Mouse (Mus musculus) A20 (cell line): Measurements from ENCODE around the gene Trp73.

Source experiments
- DNase-seq: peaks from one replicate; pipeline ENCODE4 v3.0.0-alpha.2; 2011; ENCODE audit warnings: low read depth, low spot score

Gene Trp73

DNA sequence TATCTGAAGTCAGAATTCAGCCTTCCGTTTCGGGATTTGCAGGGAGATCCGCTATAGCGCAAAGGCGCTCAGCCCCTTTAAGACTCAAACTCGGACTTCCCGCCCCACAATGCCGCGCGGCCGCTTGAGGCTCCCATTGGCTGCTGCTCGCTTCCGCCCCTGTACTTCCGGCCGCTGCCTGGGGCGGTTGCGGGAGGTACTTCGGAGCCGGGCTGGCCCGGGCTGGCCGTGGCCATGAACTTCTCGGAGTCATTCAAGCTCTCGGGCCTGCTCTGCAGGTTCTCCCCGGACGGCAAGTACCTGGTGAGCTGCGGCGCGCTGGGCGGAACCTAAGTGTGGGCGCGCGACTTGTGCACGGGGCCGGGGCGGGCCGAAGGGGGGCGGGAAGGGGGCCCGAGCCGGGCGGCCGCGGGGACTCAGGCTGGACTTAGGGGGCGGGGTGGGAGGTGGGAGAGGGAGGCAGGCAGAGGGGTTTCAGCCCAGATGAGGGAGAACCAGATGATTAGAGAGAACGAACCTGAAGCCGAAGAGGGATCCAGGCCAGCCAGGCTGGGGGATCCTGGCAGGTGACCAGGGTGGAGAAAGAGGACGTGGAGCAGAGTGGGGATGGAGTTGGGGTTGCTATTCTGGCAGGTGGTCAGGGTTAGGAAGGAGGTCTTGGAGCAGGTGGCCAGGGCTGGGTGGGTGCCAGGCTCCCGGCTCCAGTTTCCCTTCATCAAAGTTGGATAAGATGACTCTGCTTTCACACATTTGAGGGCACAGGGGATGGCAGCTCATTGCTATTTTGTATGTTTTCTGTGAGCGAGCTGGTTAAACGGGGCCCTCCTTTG lies 2.4 kb upstream of the Trp73 start, which contains the start of gene Wrap73:
Wrap73 (plus strand) TSS at position 162 of the 830 bp plus-strand sequence.
- peak; percentile 93 for DNase-seq

DNA sequence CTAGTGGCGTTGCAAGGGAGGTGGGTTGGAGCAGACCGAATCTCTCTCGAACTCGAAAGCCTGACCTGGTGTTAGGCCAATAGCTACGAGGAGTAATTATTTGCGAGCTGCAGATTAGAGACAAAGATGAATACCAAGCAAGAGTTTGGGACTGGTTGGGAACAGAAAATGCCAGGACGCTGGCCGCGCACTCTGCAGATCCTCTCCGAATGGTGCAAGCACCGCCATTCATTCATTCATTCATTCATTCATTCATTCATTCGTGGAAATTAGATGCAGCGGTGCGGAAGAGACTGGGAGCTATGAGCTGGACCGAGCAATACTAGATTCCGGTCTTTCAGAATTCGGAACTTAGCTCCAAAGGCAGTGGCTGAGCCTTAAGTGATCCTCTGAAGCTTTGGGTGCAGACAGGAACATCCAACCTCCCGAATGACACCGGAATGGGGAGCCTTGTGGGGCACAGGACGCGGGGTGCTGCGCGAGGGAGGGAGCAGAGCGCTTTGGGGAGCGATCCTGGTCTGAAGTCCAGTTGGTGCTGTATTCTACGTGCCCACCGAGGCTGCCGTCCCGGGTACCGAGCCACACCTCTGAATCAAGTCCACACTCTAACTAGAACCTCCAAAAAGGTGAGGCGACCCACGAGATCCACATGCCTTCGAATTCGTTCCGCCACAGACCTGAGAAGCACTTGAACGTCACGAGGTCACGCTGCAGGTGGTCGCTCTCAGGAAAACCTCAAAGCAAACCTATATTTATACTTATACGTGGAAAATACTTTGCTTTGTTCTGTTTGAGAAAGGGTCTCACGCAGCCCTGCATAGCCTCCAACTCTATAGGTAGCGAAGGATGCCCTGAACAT lies 1.2 kb upstream of the Trp73 start:
- no peak for DNase-seq

DNA sequence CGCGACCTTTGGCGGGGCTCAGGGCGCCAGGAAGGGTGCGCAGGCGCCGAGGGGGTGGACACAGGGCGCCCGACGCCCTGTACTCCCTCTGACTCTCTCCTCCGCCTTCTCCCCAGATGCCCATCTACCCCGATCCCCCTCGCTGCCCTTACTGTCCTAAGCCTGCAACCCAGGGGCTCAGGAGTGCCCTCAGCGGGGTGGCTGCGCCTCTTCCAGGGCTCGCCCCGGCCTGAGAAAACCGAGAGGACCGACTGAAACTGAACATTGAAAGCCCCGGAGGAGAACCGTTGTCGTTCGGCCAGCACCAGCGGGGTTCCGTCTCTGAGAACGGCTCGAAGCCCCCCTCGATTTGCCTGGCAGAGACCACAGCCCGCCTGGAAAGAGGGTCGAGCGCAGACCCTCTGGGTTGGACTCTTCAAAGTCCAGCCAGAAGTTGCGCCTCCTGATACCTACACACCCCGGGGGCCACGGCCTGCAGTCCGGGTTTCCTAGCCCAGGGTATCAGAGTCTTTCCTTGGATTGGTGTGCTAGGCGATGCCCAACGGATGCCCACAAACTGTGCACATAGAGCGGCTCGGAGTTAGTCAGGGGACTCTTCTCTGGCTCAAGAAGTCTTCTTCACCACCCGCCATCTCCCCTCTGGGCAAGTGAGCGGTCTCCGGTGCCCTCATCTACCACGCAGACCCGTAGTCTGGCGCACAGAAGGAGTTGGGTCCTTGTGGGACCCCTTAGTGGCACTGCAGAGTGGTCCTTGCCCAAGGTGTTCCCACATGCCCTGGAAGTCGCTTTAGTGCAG lies 403 bp upstream of the Trp73 start:
- no peak for DNase-seq

DNA sequence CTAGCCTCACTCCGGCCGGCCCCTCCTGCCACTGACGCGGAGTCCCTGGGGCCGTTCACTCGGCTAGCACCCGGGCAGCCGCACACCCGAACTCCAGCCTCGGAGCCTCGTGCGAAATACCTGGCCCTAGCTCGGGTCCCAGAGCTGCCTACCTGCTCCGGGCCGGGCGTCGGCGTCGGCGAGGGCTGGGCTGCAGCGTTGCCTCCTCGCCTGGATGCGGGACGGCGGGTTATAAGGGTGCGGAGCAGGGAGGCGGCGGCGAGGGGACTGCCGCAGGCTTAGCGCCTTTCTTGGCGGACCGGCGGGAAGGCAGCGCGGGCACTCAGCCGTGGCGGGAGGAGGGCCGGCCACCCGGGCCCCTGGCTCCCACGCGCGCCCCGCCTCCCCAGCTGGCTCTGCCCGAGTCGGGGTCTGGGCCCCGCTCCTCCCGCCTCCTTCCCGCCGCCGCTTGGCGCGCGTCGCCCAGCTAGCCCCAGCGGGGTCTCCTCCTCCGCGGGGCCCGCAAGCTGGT lies 282 bp downstream of the Trp73 start:
- no peak for DNase-seq

DNA sequence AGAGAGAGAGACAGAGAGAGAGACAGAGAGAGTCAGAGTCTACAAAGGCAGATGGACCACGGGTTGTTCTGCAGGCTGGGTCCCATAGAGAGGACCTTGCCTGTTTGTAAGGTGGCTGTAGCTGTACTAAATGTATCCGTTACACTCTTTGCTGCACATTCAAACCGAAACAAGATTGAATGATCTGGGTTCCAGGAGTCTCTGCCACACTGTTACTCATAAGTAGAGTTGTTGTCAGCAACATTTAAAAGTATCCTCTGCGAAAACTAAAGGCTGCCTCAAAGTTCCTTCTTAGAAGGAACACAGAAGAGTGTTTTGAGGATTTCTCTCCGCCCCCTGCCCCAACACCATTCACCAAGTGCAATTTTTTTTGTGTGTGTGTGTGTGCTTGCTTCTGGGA lies 2.9 kb downstream of the Trp73 start:
- peak; percentile 52 for DNase-seq

DNA sequence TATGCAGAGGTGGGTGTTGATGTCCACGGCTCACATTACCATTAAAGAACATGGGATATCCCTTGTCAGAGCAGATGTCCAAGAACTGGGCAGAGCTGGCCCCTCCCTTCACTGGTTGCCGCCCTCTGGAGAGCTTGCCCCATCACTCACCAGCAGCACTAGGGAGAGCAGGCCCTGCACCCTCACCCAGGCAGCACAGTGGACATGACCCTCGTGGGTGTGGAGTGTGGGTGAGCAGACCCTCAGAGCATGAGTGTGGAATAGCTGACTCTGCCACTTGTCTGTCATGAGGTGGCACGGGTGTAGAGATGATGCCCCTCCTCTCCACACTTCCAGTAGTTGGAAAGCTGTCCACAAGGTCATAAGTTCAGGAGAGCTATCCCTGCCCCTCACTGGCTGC lies 5.2 kb downstream of the Trp73 start:
- DNase-seq: no peak

DNA sequence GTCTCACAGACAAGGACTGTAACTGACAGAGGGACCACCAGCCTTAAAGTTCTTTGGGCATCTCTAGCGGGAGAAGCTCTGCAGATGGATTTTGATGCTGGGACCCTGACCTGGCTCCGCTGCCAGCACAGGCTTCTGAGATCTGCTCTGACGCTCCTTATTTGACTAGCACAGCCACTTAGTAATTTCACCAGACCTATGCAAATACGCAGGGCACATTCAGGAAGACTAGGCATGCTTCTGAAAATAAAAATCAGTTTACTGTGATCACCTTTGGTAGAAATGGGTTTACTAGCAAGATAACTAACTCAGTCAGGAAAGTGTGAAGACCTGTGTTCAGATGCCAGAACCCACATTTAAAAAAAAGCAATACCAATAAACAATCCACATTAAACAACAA lies 8.1 kb downstream of the Trp73 start:
- DNase-seq: peak; percentile 66

DNA sequence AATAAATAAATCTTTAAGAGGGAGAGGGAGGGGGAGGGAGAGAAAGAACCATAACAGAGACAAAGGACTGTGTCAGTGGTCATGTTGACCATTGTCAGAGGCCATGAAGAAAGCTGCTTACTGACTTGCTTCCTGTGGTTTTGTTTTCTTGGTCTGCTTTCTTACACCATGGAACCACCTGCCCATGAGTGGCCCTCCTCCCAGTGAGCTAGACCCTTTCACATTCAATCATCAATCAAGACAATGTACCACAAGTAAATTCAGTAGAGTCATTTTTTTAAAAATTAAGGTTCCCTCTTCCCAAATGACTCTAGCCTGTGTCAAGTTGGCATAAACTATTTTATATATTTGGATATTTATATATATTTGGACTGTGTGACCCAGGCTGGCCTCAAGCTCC lies 10.1 kb downstream of the Trp73 start:
- no peak for DNase-seq

DNA sequence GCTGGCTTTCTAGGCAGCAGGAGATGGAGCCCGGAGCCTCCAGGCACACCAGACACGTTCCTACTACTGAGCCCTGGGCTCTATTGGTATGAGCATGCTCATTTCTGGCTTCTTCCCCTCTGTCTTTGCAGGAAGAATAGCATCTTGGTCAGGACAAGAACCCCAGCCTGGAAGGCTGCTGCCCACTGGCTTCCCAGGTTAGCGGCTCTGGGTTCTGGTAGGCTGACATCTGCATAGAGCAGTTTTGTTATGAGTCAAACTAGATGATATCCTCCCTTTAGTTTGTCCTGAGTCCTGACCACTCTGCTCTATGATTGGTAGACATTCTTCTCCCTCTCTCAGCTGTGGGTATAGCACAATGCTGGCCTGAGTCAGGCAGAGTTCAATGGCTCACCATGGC lies 12.7 kb downstream of the Trp73 start:
- DNase-seq: no peak

DNA sequence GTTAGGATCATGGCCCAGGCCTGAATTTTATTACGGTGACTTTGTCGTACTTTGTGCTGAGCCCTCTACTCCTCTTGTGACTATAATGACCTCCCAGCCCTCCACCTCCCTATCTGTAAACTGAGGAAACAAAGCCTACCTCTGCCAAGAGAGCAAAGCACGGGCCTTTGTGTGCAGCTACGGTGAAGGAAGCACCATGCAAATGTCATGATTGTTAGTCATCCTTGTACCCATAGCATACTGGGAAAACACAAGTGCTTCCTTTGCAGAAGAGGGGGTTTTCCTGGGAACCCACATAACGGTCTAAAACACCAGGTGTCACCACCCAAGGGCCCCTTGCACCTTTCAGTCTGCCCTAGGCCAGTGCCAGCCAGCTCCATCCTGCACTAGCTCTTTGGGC lies 14.8 kb downstream of the Trp73 start:
- peak; percentile 61 for DNase-seq

DNA sequence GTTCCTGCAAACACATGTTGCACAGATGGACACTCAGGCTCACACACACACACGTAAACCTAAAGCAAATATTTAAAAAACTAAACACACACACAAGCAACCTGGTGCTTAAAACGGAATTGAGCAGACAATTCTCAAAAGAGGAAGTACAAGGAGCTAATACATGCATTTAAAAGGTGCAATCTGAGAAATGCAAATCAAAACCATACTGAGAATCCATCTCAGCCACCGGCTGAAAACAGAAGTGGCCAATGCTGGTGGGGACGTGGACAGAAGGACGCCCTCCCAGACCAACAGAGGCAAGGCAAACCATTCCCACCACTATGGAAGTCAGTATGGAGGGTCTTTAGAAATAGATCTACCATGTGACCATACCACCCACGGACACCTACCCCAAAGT lies 16.5 kb downstream of the Trp73 start:
- peak; percentile 81 for DNase-seq

DNA sequence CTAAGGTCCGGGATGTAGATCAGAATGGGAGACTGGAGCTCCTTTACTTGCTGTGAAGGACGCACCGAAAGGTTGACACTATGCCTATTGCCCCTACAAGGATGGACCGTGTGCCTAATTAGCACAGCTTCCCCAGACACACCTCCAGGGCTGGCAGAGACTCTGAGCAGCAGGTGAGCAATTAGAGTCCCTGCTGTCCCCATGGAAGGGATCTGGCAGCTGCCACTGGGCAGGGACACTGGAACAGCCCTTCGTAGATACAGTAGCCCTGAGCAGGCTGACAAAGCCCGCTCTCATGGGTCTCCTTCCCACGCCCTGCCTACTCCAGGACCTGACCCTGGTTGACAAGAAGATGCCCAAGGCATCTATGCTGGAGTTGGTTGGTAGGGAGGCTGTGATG lies 17.6 kb downstream of the Trp73 start:
- DNase-seq: no peak

DNA sequence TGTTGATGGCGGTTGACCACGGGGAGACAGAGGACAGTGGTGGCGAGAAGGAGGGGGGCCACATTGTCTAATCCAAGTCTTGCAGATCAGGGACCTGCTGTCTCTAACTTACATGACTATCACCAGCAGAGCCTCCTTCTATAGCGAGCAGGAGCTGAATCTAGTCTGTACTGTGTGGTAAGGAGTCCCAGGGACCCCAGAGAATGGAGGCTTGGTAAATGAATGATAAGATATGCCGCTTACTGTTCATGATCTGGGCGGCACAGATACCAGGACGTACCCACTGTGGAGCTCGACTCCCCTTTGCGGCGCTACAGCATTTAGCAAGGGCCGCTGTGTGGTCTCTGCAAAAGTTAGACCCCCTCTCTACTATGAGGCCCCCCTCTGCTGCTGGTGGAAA lies 18.2 kb downstream of the Trp73 start:
- no peak for DNase-seq

DNA sequence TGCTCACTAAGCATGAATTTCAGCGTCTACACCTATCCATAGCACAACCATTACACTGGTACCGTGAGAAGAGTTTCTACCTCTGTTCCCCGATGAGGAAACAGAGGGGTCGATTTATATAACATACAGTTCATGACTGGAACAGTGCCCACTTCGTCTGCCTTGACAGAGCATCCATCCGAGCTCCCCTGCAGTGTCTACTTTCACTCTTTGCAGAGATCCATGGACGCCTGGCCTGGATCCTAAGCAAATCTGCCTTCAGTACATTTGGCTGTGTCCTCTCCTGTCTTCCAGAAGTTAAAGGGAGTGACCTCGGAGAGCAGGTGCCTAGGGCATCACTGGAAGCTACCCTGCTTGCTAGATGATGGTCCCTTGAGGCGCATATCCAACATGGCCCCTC lies 20.8 kb downstream of the Trp73 start:
- no peak for DNase-seq

DNA sequence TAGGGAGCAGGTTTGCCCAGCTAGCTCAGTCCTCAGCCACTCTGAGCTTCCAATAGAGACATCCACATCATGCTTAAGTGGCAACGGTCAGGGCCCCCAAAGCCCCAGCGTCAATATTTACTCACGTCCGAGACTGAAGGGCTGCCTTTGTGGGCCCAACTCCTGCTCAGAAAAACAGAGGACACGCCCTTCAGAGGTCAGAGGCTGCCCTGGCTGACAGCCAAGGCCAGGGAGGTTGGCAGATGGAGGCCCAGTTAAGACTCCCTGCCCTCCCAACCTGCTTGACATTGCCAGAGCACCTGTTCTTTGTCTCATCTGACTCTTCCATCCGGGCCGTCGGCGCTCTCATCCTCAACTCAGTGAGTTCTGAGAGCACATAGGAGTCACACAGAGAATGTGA lies 21.2 kb downstream of the Trp73 start:
- no peak for DNase-seq

DNA sequence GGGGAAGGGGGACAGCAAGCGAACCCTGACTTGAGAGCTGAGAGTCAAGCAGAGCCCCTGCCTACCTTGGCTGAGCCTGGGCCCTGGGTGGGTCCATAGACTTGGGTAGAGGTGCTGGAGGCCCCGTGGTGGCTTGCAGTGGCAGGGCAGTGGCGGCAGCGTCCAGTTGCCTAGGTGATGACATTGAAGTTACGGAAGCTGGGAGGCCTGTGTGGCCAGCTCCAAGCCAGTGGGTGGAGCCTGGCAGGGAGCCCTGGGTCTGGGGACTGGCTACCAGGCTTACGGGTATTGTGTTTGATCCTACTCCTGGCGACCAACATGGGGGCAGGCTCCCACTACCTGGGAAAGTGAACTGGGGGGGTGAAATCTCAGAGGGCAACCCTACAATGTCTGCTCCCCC lies 23.6 kb downstream of the Trp73 start:
- no peak for DNase-seq

DNA sequence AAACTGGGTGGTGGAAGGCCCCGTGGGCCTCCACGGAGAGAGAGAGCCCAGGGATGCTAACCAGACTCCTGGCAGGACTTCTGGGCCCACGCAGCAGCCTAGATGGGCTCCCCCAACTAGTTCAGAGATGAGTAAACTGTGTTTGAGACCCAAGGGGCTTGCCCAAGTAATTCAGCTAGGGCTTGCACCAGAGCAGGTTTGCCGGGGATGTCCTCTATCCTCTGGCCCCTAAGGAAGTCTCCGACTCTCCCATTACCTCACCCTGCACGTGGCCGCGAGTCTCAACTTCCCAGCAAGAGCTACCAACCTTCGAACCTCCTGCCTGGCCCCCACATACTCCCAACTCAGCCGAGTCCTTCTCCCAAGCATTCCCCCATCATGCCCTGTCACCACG lies 30.2 kb downstream of the Trp73 start:
- no peak for DNase-seq

DNA sequence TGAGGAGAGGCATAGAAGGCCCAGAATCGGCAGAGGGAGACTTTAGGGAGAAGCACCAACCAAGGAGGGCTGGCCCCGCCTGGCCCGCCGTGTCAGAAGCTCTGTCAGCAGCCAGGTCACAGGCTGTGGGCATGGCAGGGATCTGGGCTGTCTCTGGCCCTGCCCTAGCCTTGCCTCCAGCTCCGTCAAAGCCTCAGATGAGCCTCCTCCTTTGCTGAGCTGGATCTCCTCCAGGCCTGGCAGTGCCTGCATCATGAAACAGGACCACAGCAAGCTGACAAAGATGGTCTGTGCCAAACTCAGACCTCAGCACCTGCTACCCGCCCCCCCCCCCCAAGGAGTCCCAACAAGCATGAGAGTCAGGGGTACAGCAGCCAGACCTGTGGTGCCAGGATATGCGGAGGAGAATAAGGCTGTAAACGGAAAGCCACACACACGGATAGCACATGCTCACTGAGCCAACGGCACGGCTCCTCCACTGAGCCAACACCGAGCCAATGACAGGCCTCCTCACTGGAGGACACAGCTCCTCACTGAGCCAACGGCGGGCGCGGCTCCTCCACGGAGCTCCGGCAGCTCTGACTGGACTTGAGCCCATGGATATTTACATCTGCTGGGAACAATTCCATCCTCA lies 30.7 kb downstream of the Trp73 start:
- no peak for DNase-seq

DNA sequence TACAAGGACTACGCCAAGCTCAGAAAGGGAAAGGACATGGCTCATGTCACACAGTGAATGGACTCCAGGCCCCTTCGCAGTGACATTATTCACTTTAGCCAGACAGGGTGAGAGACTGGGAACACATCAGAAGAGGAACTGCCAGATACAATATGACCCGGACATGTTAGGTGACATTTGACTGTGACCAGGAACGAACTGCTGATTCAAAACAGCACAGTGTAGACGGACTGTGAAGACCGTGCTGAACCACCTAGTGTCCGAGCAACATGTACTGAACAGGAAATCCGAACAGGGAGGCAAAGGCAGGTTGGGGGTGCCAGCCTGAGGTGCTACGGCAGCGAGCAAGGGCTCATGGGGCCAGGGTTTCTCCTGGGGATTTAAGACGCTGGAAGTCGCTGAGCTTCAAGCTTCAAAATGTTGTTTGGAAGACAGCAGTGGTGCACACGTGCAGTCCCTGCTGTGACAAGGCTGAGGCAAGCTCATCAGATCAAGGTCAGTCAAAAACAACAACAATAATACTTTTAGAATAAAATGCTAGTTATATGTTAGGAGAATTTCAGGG lies 33.4 kb downstream of the Trp73 start:
- no peak for DNase-seq

DNA sequence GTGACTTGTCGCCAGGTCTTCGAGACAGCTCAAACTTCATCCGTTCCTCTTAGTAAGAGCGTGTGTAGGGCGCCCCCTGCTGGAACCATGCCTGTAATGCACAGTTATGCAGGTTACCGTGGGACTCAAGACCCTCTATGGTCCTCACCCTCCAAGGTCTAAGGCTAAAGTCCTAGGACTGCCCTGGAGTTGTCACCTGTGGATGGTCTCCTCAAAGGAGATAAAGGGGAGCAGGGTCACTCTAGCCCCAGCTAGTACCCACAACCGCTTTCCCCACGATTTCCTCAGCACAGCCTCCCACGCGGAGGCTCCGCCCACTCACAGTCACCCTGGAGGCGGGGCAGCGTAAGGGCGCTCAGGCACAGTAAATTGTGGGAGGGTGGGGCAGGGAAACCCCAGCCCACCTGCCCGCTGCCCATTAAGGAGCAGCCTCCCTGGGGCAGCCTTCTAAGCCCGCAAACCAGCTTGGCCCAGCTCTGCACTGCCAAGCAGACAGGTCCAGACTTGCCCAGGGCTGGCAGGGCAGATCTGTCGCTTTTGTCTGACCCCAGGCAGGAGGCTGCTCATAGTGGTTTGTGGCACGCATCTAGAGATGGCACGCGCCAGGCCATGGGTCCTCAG lies 34.5 kb downstream of the Trp73 start:
- DNase-seq: peak; percentile 87

DNA sequence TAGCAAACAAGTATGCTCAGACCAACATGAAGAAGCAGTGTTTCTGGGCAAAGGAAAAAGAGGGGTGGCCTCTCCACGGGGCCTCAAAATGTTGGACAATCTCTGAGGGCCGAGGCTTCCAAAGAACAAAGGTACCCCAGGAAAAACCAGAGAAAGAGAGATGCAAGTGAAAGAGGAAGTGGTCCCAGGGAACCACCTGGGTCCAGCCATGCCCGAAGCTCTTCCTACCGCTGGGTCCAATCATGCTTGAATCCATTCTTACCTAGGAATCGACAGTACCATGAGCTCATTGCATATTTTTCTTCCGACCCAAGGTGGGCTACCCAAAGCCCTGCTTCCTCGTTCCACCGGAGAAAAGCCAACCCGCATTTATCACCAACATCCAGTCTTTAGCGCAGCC lies 36.1 kb downstream of the Trp73 start:
- DNase-seq: peak; percentile 39
